Mouse (Mus musculus) NIH3T3 (cell line): ENCODE measurements around the gene 4933436I01Rik.
A peak's percentile ranks its signal among the peaks of the same experiment; 100 is the strongest.

Source experiments
- DNase-seq: peaks from one replicate; pipeline ENCODE4 v3.0.0-alpha.2; 2012; ENCODE audit warnings: low read depth

Gene 4933436I01Rik

DNA sequence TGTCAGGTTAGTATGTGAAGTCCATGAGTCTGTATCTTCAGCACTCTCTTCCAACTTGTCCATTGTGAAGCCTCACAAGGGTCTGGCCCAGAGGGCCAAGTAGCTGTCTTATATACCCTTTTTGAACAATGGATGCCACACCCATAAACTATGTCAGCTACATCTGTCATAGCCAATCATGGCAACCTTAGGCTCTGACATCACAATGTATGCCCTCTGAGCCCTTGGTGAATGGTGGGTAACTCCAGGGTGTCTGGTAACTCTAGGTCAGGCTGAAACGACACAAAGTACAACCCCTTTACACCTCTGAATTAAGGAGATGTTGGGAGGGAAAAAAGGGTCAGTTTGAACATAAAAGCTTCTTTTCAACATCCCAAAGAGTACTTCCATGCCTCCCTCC lies at the start of gene 4933436I01Rik:
4933436I01Rik (minus strand) TSS at position 101 of the 400 bp plus-strand sequence.
- no peak for DNase-seq

- peak; percentile 29 for DNase-seq
These were observed 3.7 kb upstream of the 4933436I01Rik start for GRCm38 (mm10) chrX:67924769-67925470.

- DNase-seq: peak; percentile 65
These were observed 37.8 kb downstream of the 4933436I01Rik start for GRCm38 (mm10) chrX:67883406-67883805.
